Mouse (Mus musculus) C2C12 (cell line): ENCODE measurements around the gene Ppef1.

Source experiments
- CTCF ChIP-seq: IDR thresholded peaks from one replicate; pipeline ENCODE4 v1.5.1; 2011; ENCODE audit not compliant: control insufficient read depth, insufficient read depth, insufficient read length
- FOSL1 ChIP-seq: IDR thresholded peaks from one replicate; pipeline ENCODE4 v1.8.0; 2011; ENCODE audit warnings: mild to moderate bottlenecking, low read length; ENCODE audit not compliant: poor library complexity, insufficient read depth, severe bottlenecking
- MAX ChIP-seq: IDR thresholded peaks from one replicate; pipeline ENCODE4 v1.6.1; 2011; ENCODE audit warnings: mild to moderate bottlenecking, control low read depth
- MYOD1 ChIP-seq: IDR thresholded peaks from one replicate; pipeline ENCODE4 v1.6.1; 2011; ENCODE audit warnings: low read depth; ENCODE audit not compliant: control insufficient read depth, insufficient read length
- USF1 ChIP-seq: IDR thresholded peaks from one replicate; pipeline ENCODE4 v1.6.1; 2011; ENCODE audit warnings: low read depth, mild to moderate bottlenecking, control low read depth, moderate library complexity

GRCm38 (mm10) chrX:160590147-160590546, 145.4 kb downstream of the Ppef1 start:
- TF ChIP-seq CTCF (no peak), MYOD1 (no peak), USF1 (no peak), MAX (no peak), FOSL1 (no peak)
